Mouse (Mus musculus) macrophage (primary cell): ENCODE data around the gene Rag1. TPM values are rescaled to one million over a fixed set of nuclear protein-coding genes. Genes with fewer than 3 reads are reported as not detected.

Experiments used
- H3K27ac ChIP-seq: fragments of 350-480 bp; formaldehyde crosslinking; 2 replicates; pipeline ENCODE4 v1.9.0; 2021
- H3K36me3 ChIP-seq: fragments of 350-480 bp; formaldehyde crosslinking; 2 replicates; pipeline ENCODE4 v1.9.0; 2021; ENCODE audit errors: inconsistent target
- H3K4me3 ChIP-seq: fragments of 350-480 bp; formaldehyde crosslinking; 2 replicates; pipeline ENCODE4 v1.9.0; 2021; ENCODE audit errors: inconsistent target
- H3K79me2 ChIP-seq: fragments of 350-480 bp; formaldehyde crosslinking; 2 replicates; pipeline ENCODE4 v1.9.0; 2021; ENCODE audit errors: inconsistent target
- WGBS: methylation state at CpG from one replicate; pipeline ENCODE4 v1.1.7; 2026; ENCODE audit warnings: inconsistent platforms; ENCODE audit not compliant: missing documents; 5-methylcytosine and 5-hydroxymethylcytosine counted together
- polyA plus RNA-seq: library from polyadenylated mRNA; stranded (reverse); fragments of 250-400 nt; gene quantifications from 3 replicates; pipeline ENCODE4 v1.2.4, GENCODE M21; 2018; ENCODE audit warnings: inconsistent platforms
- total RNA-seq, 78 experiments: library from RNA; depleted of rRNA; stranded (reverse); fragments of 250-400 nt; gene quantifications; 1 replicate in 9 of 78; 2 replicates in 24 of 78; 3 replicates in 43 of 78; 4 replicates in 2 of 78; pipeline ENCODE4 v1.2.4; 2018; ENCODE audit warnings: inconsistent platforms in 56 of 78

Gene Rag1
- not detected for total RNA-seq (2018; cell fraction: chromatin; rRNA removed)
- not detected for total RNA-seq (2018; cell fraction: cytosol; rRNA removed)
- total RNA-seq (2018; cell fraction: nucleus; rRNA removed), result under 1 TPM in 2 of 26 experiments, not detected in 24; 0.05 to 0.17 TPM
- not detected in 3 replicates for polyA plus RNA-seq

- Histone ChIP-seq H3K27ac (no peak within 1 kb of the TSS), H3K4me3 (no peak within 1 kb of the TSS), H3K36me3 (no peaks in the 10 kb centered on the region), H3K79me2 (no peaks in the 10 kb centered on the region)
- 60% methylated on average over 8 of the region's 8 CpGs for WGBS
Observed at GRCm38 (mm10) chr2:101649114-101649671, at the start of gene Rag1, which contains the start of gene B230118H07Rik. TSS of gene Rag1 (minus strand) at chr2:101649501. TSS of gene B230118H07Rik (minus strand) at chr2:101649532.

- 94% methylated on average over 7 of the region's 7 CpGs for WGBS
- Histone ChIP-seq H3K79me2 (peaks cover 7% of the 10 kb centered on the region; the same call in 1 of the 2 replicates), H3K36me3 (peaks cover 39% of the 10 kb centered on the region), H3K4me3 (no peak overlapping the region), H3K27ac (no peak overlapping the region)
Observed at GRCm38 (mm10) chr2:101695584-101695983, 46.3 kb upstream of the Rag1 start.

GRCm38 (mm10) chr2:101693577-101694215 is 44.4 kb upstream of the Rag1 start:
- Histone ChIP-seq H3K4me3 (no peak overlapping the region), H3K36me3 (peaks cover 54% of the 10 kb centered on the region), H3K79me2 (peaks cover 7% of the 10 kb centered on the region; the same call in 1 of the 2 replicates), H3K27ac (no peak overlapping the region)
- 55% methylated on average over 5 of the region's 5 CpGs for WGBS

- no peak overlapping the region for H3K27ac ChIP-seq
- no peak overlapping the region for H3K4me3 ChIP-seq
- 80% methylated on average over 4 of the region's 4 CpGs for WGBS
- H3K79me2 ChIP-seq, result peaks cover 7% of the 10 kb centered on the region; the same call in 1 of the 2 replicates
- peaks cover 61% of the 10 kb centered on the region for H3K36me3 ChIP-seq
Observed at GRCm38 (mm10) chr2:101693043-101693442, 43.7 kb upstream of the Rag1 start.

GRCm38 (mm10) chr2:101690252-101690827 is 41.0 kb upstream of the Rag1 start:
- 93% methylated on average over 9 of the region's 9 CpGs for WGBS
- no peak overlapping the region for H3K4me3 ChIP-seq
- H3K36me3 ChIP-seq, result peaks cover 62% of the 10 kb centered on the region
- 0 out of 2 replicates have a peak, but pooled peaks cover 2% of the 10 kb centered on the region for H3K79me2 ChIP-seq
- H3K27ac ChIP-seq, result no peak overlapping the region

GRCm38 (mm10) chr2:101688011-101688410 is 38.7 kb upstream of the Rag1 start:
- 91% methylated on average over 5 of the region's 5 CpGs for WGBS
- Histone ChIP-seq H3K27ac (no peak overlapping the region), H3K36me3 (peaks cover 66% of the 10 kb centered on the region), H3K79me2 (peaks cover 21% of the 10 kb centered on the region), H3K4me3 (no peak overlapping the region)

- Histone ChIP-seq H3K27ac (no peak overlapping the region), H3K36me3 (peaks cover 36% of the 10 kb centered on the region), H3K4me3 (no peak overlapping the region), H3K79me2 (peaks cover 57% of the 10 kb centered on the region)
- WGBS, result 94% methylated on average over 12 of the region's 12 CpGs
Observed at GRCm38 (mm10) chr2:101684421-101684820, 35.1 kb upstream of the Rag1 start.

- 2% methylated on average over 15 of the region's 15 CpGs for WGBS
- H3K36me3 ChIP-seq, result 0 out of 2 replicates have a peak, but pooled peaks cover 3% of the 10 kb centered on the region
- peak overlapping the region; percentile 84 for H3K4me3 ChIP-seq
- H3K79me2 ChIP-seq, result peaks cover 59% of the 10 kb centered on the region
- H3K27ac ChIP-seq, result no peak overlapping the region
Observed at GRCm38 (mm10) chr2:101679164-101679784, 30.0 kb upstream of the Rag1 start.

- no peak within 1 kb of the TSS for H3K27ac ChIP-seq
- 1% methylated on average over 61 of the region's 68 CpGs for WGBS
- no peaks in the 10 kb centered on the region for H3K36me3 ChIP-seq
- H3K4me3 ChIP-seq, result peak within 1 kb of the TSS; percentile 84
- peaks cover 51% of the 10 kb centered on the region for H3K79me2 ChIP-seq
Observed at GRCm38 (mm10) chr2:101678236-101679021, 29.1 kb upstream of the Rag1 start, which contains the start of gene Traf6. TSS of gene Traf6 (plus strand) at chr2:101678429.

GRCm38 (mm10) chr2:101673547-101673946 is 24.2 kb upstream of the Rag1 start:
- Histone ChIP-seq H3K4me3 (no peak overlapping the region), H3K27ac (no peak overlapping the region), H3K36me3 (no peaks in the 10 kb centered on the region), H3K79me2 (peaks cover 2% of the 10 kb centered on the region)
- WGBS, result 71% methylated on average over 3 of the region's 3 CpGs

GRCm38 (mm10) chr2:101668751-101669150 is 19.4 kb upstream of the Rag1 start:
- H3K27ac ChIP-seq, result no peak overlapping the region
- 87% methylated on average over 3 of the region's 3 CpGs for WGBS
- H3K4me3 ChIP-seq, result no peak overlapping the region
- no peaks in the 10 kb centered on the region for H3K79me2 ChIP-seq
- H3K36me3 ChIP-seq, result no peaks in the 10 kb centered on the region

GRCm38 (mm10) chr2:101665703-101666092 is 16.4 kb upstream of the Rag1 start:
- Histone ChIP-seq H3K27ac (no peak overlapping the region), H3K4me3 (no peak overlapping the region), H3K36me3 (no peaks in the 10 kb centered on the region), H3K79me2 (no peaks in the 10 kb centered on the region)
- WGBS, result 100% methylated on average over 3 of the region's 3 CpGs

- 31% methylated on average over 9 of the region's 9 CpGs for WGBS
- Histone ChIP-seq H3K79me2 (no peaks in the 10 kb centered on the region), H3K27ac (no peak overlapping the region), H3K36me3 (no peaks in the 10 kb centered on the region), H3K4me3 (no peak overlapping the region)
Observed at GRCm38 (mm10) chr2:101665058-101665702, 15.9 kb upstream of the Rag1 start.
